Mouse (Mus musculus) cerebellum, adult 2 months (tissue): ENCODE data around the gene Fkbp8. TPM values are rescaled to one million over a fixed set of nuclear protein-coding genes. Genes with fewer than 3 reads are reported as not detected.
A peak's percentile ranks its signal among the peaks of the same experiment; 100 is the strongest.

Source experiments
- DNase-seq, 2 experiments: peaks; one replicate each; pipeline ENCODE4 v3.0.0; 2021
- H3K27ac ChIP-seq: fragments of 200-500 bp; 2 replicates; pipeline ENCODE4 v1.5.1; 2012; ENCODE audit warnings: low read length, control low read depth, inconsistent platforms; ENCODE audit not compliant: insufficient read depth
- H3K27me3 ChIP-seq: fragments of 200-500 bp; 2 replicates; pipeline ENCODE4 v1.6.1; 2012; ENCODE audit warnings: inconsistent platforms, mild to moderate bottlenecking, low read length, moderate library complexity; ENCODE audit not compliant: control insufficient read depth, insufficient read depth
- H3K4me1 ChIP-seq: fragments of 200-500 bp; 2 replicates; pipeline ENCODE4 v1.6.1; 2011; ENCODE audit warnings: low read length; ENCODE audit not compliant: control insufficient read depth, insufficient read depth
- H3K4me3 ChIP-seq: fragments of 200-500 bp; replicated peaks from 2 replicates; pipeline ENCODE3; 2011; ENCODE audit warnings: mild to moderate bottlenecking, low read depth, low read length, control low read depth; ENCODE audit not compliant: insufficient read depth
- CTCF ChIP-seq: fragments of 200-500 bp; IDR thresholded peaks from 2 replicates; pipeline ENCODE4 v1.5.1; 2011; ENCODE audit warnings: low read depth, mild to moderate bottlenecking, control low read depth, low read length, moderate library complexity, borderline replicate concordance; ENCODE audit not compliant: insufficient read depth
- POLR2A ChIP-seq: fragments of 200-500 bp; IDR thresholded peaks from 2 replicates; pipeline ENCODE4 v1.6.1; 2011; ENCODE audit warnings: low read length, control low read depth, borderline replicate concordance; ENCODE audit not compliant: insufficient read depth
- WGBS: fragments of 180-500 bp; shearing (Covaris S2); methylation state at CpG from one replicate; pipeline ENCODE4 v1.1.7; 2018; 5-methylcytosine and 5-hydroxymethylcytosine counted together
- polyA plus RNA-seq: library from polyadenylated mRNA; depleted of rRNA; stranded (reverse); fragments of >200 nt; gene quantifications from 2 replicates; pipeline ENCODE4 v1.2.3, GENCODE M21; 2012; rRNA removed

Gene Fkbp8
- polyA plus RNA-seq, 1 experiment: 552 TPM

DNA sequence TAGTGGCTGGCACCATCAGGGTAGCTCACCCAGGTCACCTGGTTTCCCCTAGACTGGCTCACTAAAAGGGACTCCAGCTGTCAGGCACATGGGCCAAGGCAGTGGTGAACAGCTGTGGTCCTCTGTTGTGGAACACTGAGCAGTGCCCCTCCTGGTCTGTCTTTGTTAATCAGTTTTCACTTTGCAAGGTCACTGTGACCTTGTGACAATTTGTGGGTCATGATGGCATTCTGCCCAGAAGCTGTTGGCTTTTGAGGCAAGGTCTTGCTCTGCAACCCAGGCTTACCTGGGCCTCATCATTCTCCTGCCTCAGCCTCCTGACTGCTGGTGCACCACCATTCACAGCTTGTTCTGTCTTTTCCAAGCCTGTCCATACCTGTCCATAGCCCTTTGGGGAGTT, 42.8 kb downstream of the Fkbp8 start:
- no peak for DNase-seq
- H3K4me3 ChIP-seq: no peak overlapping the region
- H3K27me3 ChIP-seq: no peaks in the 10 kb centered on the region
- TF ChIP-seq POLR2A (no peak), CTCF (no peak)
- H3K27ac ChIP-seq: peak overlapping the region; percentile 61
- H3K4me1 ChIP-seq: peaks cover 54% of the 10 kb centered on the region

DNA sequence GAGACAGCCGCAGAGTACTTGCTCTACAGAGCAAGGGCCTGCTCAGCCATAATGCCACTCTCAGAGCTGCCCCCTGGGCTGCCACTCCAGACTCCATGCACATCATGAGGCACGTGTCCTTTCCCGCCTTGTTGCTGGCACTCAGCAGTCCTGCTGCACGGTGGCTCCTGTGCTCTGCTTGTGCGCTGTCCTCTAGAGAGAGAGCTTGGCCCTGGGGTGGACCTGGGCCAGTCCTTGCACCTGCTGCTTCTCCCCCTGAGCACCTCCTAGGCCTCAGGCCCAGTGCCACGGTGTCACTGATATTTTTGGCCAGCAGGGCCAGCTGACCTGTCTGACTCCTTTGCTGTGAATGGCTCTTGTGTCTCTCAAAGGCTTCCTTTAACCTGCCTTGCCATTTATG, 43.5 kb downstream of the Fkbp8 start:
- no peaks in the 10 kb centered on the region for H3K27me3 ChIP-seq
- DNase-seq: peak; percentile 74 to 79
- H3K27ac ChIP-seq: peak overlapping the region; percentile 61
- no peak overlapping the region for H3K4me3 ChIP-seq
- WGBS: 12% methylated on average over 6 of the region's 6 CpGs
- TF ChIP-seq POLR2A (no peak), CTCF (no peak)
- peaks cover 52% of the 10 kb centered on the region for H3K4me1 ChIP-seq

DNA sequence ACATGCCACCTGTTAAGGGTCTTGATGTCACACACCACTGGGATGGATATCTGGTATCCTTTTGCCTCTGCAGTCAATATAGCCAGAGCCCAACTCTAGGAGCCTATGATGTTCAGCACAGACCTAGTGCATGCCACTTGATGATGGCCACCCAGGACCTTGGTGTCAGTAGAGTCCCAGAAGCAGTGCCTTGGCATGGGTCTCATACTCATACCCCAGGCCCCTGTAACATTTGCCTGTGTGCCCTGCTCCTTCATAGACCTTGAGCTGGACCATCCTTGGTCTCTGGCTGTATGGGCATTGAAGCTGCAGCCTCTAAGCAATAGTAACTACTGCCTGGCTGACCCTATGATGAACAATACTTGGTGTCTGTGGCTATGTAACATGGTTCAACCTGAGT, 46.8 kb downstream of the Fkbp8 start:
- Histone ChIP-seq H3K4me3 (no peak overlapping the region), H3K27me3 (no peaks in the 10 kb centered on the region), H3K4me1 (peaks cover 61% of the 10 kb centered on the region), H3K27ac (peak overlapping the region; percentile 29; the same call in 1 of the 2 replicates)
- no peak for DNase-seq
- no peak for TF ChIP-seq CTCF
- TF ChIP-seq POLR2A: no peak

- Histone ChIP-seq H3K27me3 (no peaks in the 10 kb centered on the region), H3K4me1 (peaks cover 58% of the 10 kb centered on the region), H3K4me3 (no peak overlapping the region), H3K27ac (peak overlapping the region; percentile 49)
- peak; percentile 79 to 84 for DNase-seq
- WGBS: 26% methylated on average over 4 of the region's 4 CpGs
- TF ChIP-seq CTCF (no peak), POLR2A (no peak)
Measured at GRCm38 (mm10) chr8:70574915-70575314, 47.4 kb downstream of the Fkbp8 start.

GRCm38 (mm10) chr8:70577207-70577606, 49.7 kb downstream of the Fkbp8 start:
- peaks cover 37% of the 10 kb centered on the region for H3K4me1 ChIP-seq
- no peak overlapping the region for H3K4me3 ChIP-seq
- TF ChIP-seq CTCF: no peak
- no peak for TF ChIP-seq POLR2A
- H3K27ac ChIP-seq: no peak overlapping the region
- 34% methylated on average over 3 of the region's 3 CpGs for WGBS
- H3K27me3 ChIP-seq: no peaks in the 10 kb centered on the region
- peak in 1 of 2 experiments; percentile 55 for DNase-seq

DNA sequence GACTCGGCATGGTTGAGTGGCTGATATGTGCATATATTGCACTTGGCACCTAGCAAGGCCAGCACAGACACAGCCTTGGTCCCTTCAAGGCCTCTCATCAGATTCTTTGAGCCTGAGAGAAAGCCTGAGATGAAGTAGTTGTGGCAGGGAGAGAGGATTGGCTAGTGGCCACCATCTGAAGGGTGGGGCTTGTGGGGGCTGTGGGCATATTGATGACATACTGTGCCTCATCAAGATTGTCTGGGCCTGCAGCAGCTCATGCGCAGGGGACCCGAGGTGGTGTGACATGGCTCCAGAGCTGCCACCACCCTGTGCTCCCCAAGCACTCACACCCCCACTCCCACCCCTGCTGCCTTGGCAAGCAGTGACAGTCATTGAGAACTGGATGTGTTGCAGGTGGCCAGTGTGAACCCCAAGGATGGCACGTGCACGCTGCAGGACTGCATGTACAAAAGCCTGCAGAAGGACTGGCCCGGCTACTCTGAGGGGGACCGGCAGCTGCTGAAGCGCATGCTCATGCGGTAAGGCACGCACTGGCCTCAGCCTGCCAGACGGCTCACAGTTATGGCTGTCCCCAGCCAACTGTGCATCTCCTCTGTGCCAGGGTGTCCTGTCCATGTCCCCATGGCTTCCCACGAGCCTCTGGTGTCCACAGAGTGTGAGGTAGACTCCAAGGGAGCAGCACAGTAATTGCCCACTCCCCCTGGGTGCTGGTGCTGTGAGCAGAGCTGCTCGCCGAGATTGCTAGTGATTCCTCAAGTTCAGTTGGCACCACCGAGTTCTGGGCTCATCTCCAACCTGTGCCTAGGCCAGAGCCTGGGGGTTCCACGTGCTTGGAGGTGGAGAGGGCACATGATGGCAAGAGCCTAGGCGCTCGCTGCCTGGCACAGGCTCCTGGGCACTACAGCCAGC, 56.2 kb downstream of the Fkbp8 start:
- Histone ChIP-seq H3K4me1 (peaks cover 22% of the 10 kb centered on the region), H3K27ac (peak overlapping the region; percentile 57), H3K4me3 (no peak overlapping the region), H3K27me3 (no peaks in the 10 kb centered on the region)
- DNase-seq: peak; percentile 80 to 86
- TF ChIP-seq CTCF: no peak
- no peak for TF ChIP-seq POLR2A
- WGBS: 10% methylated on average over 18 of the region's 18 CpGs

DNA sequence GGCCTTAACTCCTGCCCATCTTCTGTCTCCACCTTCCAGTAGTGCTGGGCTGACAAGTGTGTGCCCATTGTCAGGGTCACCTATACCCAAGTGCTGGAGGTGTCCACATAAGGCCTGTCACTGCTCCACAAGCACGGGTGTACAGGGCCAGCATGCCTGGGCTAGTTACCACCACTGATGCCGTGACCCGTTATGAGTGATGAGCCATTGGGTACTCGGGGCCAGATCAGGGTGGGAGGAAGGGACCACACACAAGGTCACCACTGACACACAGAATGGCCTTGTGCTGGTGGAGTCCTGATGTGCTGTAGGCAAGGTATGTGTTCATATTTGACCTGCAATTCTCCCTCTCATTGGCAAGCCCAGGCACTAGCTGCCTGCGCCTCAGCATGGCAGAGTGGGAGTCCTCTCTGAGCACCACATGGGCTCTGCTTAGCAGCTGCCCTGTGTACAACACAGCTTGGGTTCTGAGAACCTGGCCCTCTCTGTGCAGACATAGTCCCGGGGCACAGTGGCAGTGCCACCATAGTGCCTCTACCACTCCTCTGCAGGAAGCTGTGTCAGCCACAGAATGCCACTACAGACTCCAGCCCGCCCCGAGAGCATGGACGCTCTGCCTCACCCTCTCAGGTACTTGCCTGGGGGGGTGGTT, 57.2 kb downstream of the Fkbp8 start:
- Histone ChIP-seq H3K27ac (peak overlapping the region; percentile 57), H3K27me3 (no peaks in the 10 kb centered on the region), H3K4me1 (peaks cover 22% of the 10 kb centered on the region), H3K4me3 (no peak overlapping the region)
- DNase-seq: no peak
- 67% methylated on average over 9 of the region's 9 CpGs for WGBS
- TF ChIP-seq POLR2A (no peak), CTCF (no peak)

Other genes starting within 250 kb of the Fkbp8 start
- gene Homer3, start 244.9 kb upstream of the Fkbp8 start, polyA plus RNA-seq: 262 and 322 TPM in 2 replicates
- gene Ddx49, start 225.2 kb upstream of the Fkbp8 start, polyA plus RNA-seq: 42.9 and 45.0 TPM in 2 replicates
- 286 and 287 TPM in 2 replicates for gene Cope, start 225.2 kb upstream of the Fkbp8 start, polyA plus RNA-seq
- gene Cers1, start 211.9 kb upstream of the Fkbp8 start, polyA plus RNA-seq: 55.5 and 56.8 TPM in 2 replicates
- gene Gdf1, start 197.9 kb upstream of the Fkbp8 start, polyA plus RNA-seq: 19.1 and 21.0 TPM in 2 replicates
- 37.9 and 41.3 TPM in 2 replicates for gene Upf1, start 174.4 kb upstream of the Fkbp8 start, polyA plus RNA-seq
- gene Comp, start 154.2 kb upstream of the Fkbp8 start, polyA plus RNA-seq: 2.2 and 3.1 TPM in 2 replicates
- gene Crtc1, start 88.1 kb upstream of the Fkbp8 start, polyA plus RNA-seq: 90.2 and 105 TPM in 2 replicates
- gene Klhl26, start 50.8 kb upstream of the Fkbp8 start, polyA plus RNA-seq: 62.4 and 68.5 TPM in 2 replicates
- gene Tmem59l, start 40.4 kb upstream of the Fkbp8 start, polyA plus RNA-seq: 524 and 552 TPM in 2 replicates
- 3.8 and 4.0 TPM in 2 replicates for gene Crlf1, start 34.6 kb upstream of the Fkbp8 start, polyA plus RNA-seq
- 184 and 189 TPM in 2 replicates for gene Rex1bd, start 21.0 kb upstream of the Fkbp8 start, polyA plus RNA-seq
- 920 and 977 TPM in 2 replicates for gene Uba52, start 16.9 kb upstream of the Fkbp8 start, polyA plus RNA-seq
- 63.4 and 65.9 TPM in 2 replicates for gene Kxd1, start 232 bp downstream of the Fkbp8 start, polyA plus RNA-seq
- 27.9 and 29.1 TPM in 2 replicates for gene Ell, start 11.7 kb downstream of the Fkbp8 start, polyA plus RNA-seq
- 55.3 and 61.4 TPM in 2 replicates for gene Isyna1, start 66.6 kb downstream of the Fkbp8 start, polyA plus RNA-seq
- gene Ssbp4, start 81.1 kb downstream of the Fkbp8 start, polyA plus RNA-seq: 172 and 181 TPM in 2 replicates
- gene Lrrc25, start 88.4 kb downstream of the Fkbp8 start, polyA plus RNA-seq: 0.30 and 0.33 TPM in 2 replicates
- 0.28 and 0.51 TPM in 2 replicates for gene Gdf15, start 104.7 kb downstream of the Fkbp8 start, polyA plus RNA-seq
- gene Pgpep1, start 132.7 kb downstream of the Fkbp8 start, polyA plus RNA-seq: 28.3 and 32.5 TPM in 2 replicates
- 113 and 117 TPM in 2 replicates for gene Lsm4, start 145.5 kb downstream of the Fkbp8 start, polyA plus RNA-seq
- gene Jund, start 171.2 kb downstream of the Fkbp8 start, polyA plus RNA-seq: 252 and 274 TPM in 2 replicates
- 0.08 and 0.11 TPM in 2 replicates for gene Iqcn, start 175.7 kb downstream of the Fkbp8 start, polyA plus RNA-seq
- 0.13 TPM in 1 of 2 replicates, not detected in the other for gene Gm3336, start 190.8 kb downstream of the Fkbp8 start, polyA plus RNA-seq
- 2.5 and 3.0 TPM in 2 replicates for gene Pde4c, start 196.0 kb downstream of the Fkbp8 start, polyA plus RNA-seq
- 1,156 and 1,176 TPM in 2 replicates for gene Rab3a, start 227.0 kb downstream of the Fkbp8 start, polyA plus RNA-seq
- 81.1 and 83.4 TPM in 2 replicates for gene Mpv17l2, start 233.2 kb downstream of the Fkbp8 start, polyA plus RNA-seq
- 150 and 158 TPM in 2 replicates for gene Pik3r2, start 249.0 kb downstream of the Fkbp8 start, polyA plus RNA-seq